Mouse (Mus musculus): ENCODE results near the gene Cep68. TPM values are rescaled to one million over a fixed set of nuclear protein-coding genes. Genes with fewer than 3 reads are reported as not detected.

The Cep68 gene
- polyA plus RNA-seq (2015; fragmentation: Nextera tagmentation; extraction: Ambion mirVana) = 29.1 and 29.8 TPM in 2 replicates

DNA sequence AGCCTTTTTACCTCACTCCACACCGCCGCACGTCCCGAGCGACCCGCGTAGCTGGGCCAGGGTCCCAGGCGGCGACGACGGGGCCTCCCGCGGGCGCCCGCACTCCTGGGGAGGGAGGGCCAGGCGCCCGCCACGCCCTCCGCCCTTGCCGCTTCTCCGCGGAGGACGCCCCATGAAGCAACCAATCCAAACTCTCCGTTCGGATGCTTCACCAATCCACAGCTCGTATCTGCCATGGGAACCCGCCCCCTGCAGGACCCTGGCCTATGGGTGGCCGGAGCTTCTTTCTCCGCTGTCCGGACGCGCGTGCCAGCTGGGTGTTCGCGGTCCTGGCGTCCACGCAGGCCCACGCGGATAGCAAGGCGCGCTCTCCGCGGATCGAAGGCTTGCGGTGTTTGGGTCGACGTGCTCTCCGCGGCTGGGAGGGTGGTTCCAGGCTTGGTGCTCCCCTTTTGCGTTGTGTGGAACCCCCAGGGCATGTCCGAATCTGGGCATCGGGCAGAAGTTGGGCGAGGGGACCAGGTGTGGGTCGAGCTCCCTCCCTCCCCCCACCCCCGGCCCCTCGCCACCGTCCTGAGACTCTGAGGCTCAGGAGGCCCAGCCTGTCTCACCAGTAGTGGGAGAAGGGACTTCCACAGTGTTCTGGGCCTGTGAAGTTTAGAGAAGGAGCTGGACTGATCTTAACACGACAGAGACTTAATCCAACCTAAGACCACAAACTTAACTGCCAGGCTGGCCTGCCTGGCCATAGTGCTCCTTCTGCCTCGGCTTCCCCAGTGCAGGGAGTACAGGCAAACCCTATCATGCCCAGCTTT lies at the start of gene Cep68:
Gene Cep68, minus strand, starts transcription at position 134 of the 815 bp plus-strand sequence.
- Histone ChIP-seq H3K27ac (ENCODE audit: low read length) (peak within 1 kb of the TSS; percentile 77), H3K4me3 (replicated peaks; ENCODE audit: low read length) (peak within 1 kb of the TSS; percentile 84), H3K9me3 (ENCODE audit: control insufficient read depth, low read length) (no peaks in the 10 kb centered on the region), H3K4me2 (ENCODE audit: low read length) (peak within 1 kb of the TSS; percentile 92), H3K36me3 (ENCODE audit: control insufficient read depth, insufficient read depth) (no peaks in the 10 kb centered on the region), H3K4me1 (replicated peaks; ENCODE audit: control insufficient read depth, insufficient read depth, low read length) (peaks cover 22% of the 10 kb centered on the region), H3K27me3 (replicated peaks; ENCODE audit: control insufficient read depth, insufficient read depth, low read length) (no peaks in the 10 kb centered on the region), H3K9ac (replicated peaks; ENCODE audit: low read depth, low read length) (peak within 1 kb of the TSS; percentile 94)
- peak; percentile 99 for ATAC-seq
- under 1% methylated on average over 57 of the region's 59 CpGs for WGBS

DNA sequence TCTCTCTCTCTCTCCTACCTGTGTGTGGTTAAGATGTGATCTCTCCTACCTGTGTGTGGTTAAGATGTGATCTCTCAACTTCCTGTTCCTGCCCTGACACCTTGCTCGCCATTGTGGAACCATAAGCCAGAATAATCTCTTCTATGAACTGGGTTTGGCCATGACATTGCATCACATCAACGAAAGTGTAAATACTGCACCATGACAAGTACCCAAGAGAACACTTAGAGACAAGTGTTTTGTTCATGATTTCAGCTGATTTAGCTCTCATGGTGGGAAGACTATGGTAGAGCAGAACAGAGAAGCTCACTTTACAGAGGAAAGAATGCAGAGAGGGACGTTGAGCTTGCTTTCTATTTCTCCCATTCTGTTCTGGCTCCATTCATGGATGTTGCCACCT lies 35.2 kb upstream of the Cep68 start:
- no peaks in the 10 kb centered on the region for H3K27me3 ChIP-seq (replicated peaks; ENCODE audit: control insufficient read depth, insufficient read depth, low read length)
- no peak overlapping the region for H3K4me3 ChIP-seq (replicated peaks; ENCODE audit: low read length)
- no peak overlapping the region for H3K4me2 ChIP-seq (ENCODE audit: low read length)
- no peaks in the 10 kb centered on the region for H3K36me3 ChIP-seq (ENCODE audit: control insufficient read depth, insufficient read depth)
- no peaks in the 10 kb centered on the region for H3K9me3 ChIP-seq (ENCODE audit: control insufficient read depth, low read length)
- H3K9ac ChIP-seq (replicated peaks; ENCODE audit: low read depth, low read length) = no peak overlapping the region
- H3K4me1 ChIP-seq (replicated peaks; ENCODE audit: control insufficient read depth, insufficient read depth, low read length) = no peaks in the 10 kb centered on the region
- no peak for ATAC-seq
- H3K27ac ChIP-seq (ENCODE audit: low read length) = no peak overlapping the region
- 86% methylated on average over 3 of the region's 3 CpGs for WGBS

DNA sequence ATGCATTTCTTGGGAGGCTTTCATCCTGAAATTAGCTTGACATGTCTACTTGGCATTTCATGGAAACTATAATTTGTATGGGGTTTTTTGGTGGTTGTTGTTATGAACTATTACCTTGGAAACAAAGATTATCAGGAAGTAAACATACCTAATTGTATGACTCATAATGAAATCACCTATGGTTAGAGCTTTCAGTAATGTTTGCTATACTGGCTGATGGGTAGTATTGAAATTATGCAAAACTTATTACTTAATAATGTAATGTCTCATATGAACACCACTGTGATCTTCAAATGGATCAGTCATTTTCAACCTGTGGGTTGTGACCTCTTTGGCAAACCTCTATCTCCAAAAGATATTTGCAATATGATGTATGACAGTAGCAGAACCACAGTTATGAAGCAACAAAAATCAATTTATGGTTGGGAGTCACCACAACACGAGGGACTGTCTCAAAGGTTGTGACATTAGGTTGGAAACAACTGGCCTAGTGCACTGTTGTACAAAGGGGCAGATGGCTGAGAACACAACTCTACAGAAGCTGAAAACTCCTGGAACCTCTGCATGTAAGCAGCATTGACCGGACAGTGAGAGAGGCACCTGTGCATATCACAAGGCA lies 33.5 kb upstream of the Cep68 start:
- Histone ChIP-seq H3K4me1 (replicated peaks; ENCODE audit: control insufficient read depth, insufficient read depth, low read length) (no peaks in the 10 kb centered on the region), H3K4me2 (ENCODE audit: low read length) (no peak overlapping the region), H3K9ac (replicated peaks; ENCODE audit: low read depth, low read length) (no peak overlapping the region), H3K4me3 (replicated peaks; ENCODE audit: low read length) (no peak overlapping the region), H3K27me3 (replicated peaks; ENCODE audit: control insufficient read depth, insufficient read depth, low read length) (no peaks in the 10 kb centered on the region), H3K9me3 (ENCODE audit: control insufficient read depth, low read length) (no peaks in the 10 kb centered on the region), H3K36me3 (ENCODE audit: control insufficient read depth, insufficient read depth) (no peaks in the 10 kb centered on the region), H3K27ac (ENCODE audit: low read length) (no peak overlapping the region)
- WGBS = 82% methylated on average over 2 of the region's 2 CpGs
- no peak for ATAC-seq

DNA sequence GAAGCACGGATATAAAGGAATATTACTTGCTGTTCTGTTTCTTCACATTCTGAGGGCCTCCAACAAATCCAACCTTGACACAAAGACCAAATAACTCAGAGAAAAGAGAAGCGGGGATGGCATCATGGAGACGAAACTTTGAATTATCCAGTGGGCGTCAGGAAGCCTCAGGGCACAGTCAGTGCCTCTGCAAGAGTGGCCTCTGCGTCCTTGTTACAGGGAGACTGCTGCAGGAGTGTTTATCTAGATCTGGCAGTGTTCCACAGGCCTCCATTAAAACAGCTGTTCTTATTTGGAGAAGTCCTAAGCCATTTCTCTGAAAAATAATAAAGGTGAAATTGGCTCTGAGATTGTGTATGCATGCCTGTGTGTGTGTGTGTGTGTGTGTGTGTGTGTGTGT lies 31.8 kb upstream of the Cep68 start:
- Histone ChIP-seq H3K4me1 (replicated peaks; ENCODE audit: control insufficient read depth, insufficient read depth, low read length) (no peaks in the 10 kb centered on the region), H3K9ac (replicated peaks; ENCODE audit: low read depth, low read length) (no peak overlapping the region), H3K36me3 (ENCODE audit: control insufficient read depth, insufficient read depth) (no peaks in the 10 kb centered on the region), H3K27me3 (replicated peaks; ENCODE audit: control insufficient read depth, insufficient read depth, low read length) (no peaks in the 10 kb centered on the region), H3K27ac (ENCODE audit: low read length) (no peak overlapping the region), H3K9me3 (ENCODE audit: control insufficient read depth, low read length) (no peaks in the 10 kb centered on the region), H3K4me3 (replicated peaks; ENCODE audit: low read length) (no peak overlapping the region), H3K4me2 (ENCODE audit: low read length) (no peak overlapping the region)
- no peak for ATAC-seq
- 91% methylated on average over 5 of the region's 5 CpGs for WGBS

DNA sequence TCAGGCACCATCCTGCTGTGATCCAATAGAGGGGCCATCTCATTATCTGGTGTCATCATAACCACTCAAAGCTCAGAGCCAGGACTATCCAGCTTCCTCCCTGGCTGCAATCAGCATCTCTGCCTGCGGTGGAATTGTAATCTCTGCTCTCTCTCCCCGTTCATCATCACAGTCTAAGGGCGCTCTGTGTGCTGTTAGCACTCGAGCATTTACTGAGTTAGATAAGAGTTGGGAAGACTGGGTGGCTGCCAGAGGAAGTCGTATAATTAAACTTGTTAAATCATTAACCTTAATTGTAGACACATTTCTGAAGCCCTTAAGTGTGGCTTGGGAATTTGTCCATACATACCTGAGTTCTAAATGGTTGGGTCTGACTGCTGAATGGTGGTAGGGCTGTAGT lies 29.5 kb upstream of the Cep68 start:
- no peaks in the 10 kb centered on the region for H3K9me3 ChIP-seq (ENCODE audit: control insufficient read depth, low read length)
- no peak overlapping the region for H3K4me3 ChIP-seq (replicated peaks; ENCODE audit: low read length)
- no peak overlapping the region for H3K4me2 ChIP-seq (ENCODE audit: low read length)
- no peak overlapping the region for H3K9ac ChIP-seq (replicated peaks; ENCODE audit: low read depth, low read length)
- ATAC-seq = no peak
- no peaks in the 10 kb centered on the region for H3K27me3 ChIP-seq (replicated peaks; ENCODE audit: control insufficient read depth, insufficient read depth, low read length)
- H3K36me3 ChIP-seq (ENCODE audit: control insufficient read depth, insufficient read depth) = no peaks in the 10 kb centered on the region
- H3K4me1 ChIP-seq (replicated peaks; ENCODE audit: control insufficient read depth, insufficient read depth, low read length) = no peaks in the 10 kb centered on the region
- 73% methylated on average over 5 of the region's 5 CpGs for WGBS
- H3K27ac ChIP-seq (ENCODE audit: low read length) = no peak overlapping the region

DNA sequence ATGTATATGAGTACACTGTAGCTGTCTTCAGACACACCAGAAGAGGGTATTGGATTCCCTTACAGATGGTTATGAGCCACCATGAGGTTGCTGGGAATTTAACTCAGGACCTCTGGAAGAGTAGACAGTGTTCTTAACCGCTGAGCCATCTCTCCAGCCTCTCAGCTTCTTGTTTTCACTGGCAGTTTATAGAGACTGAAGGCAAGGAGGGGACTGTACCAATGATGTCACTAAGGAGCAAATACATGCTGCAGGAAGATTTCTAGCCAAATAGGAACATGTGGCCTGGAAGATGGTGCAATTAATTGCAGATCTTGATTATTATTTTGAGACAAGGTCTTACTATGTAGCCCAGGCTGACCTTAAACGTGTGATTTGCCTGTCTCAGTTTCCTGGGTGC lies 27.9 kb upstream of the Cep68 start:
- 77% methylated on average over 2 of the region's 2 CpGs for WGBS
- no peak for ATAC-seq
- no peak overlapping the region for H3K27ac ChIP-seq (ENCODE audit: low read length)

DNA sequence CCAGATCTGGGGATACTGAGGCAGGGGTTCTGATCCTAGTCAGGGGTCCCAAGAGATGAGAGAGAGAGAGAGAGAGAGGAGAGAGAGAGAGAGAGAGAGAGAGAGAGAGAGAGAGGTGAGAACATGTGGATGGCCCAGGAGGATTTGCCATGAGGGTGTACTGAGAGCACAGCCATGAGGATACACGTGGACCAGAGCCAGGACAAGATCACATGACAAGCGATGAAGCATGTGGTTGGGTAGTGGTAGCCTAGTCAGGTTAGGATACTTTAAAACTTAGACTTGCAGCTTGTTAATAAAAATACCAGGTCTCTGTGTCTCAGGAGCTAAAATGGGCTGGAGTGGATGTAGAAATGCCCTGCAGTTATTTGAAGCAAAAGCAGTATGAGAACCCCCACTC lies 26.7 kb upstream of the Cep68 start:
- Histone ChIP-seq H3K9me3 (ENCODE audit: control insufficient read depth, low read length) (no peaks in the 10 kb centered on the region), H3K9ac (replicated peaks; ENCODE audit: low read depth, low read length) (no peak overlapping the region), H3K4me3 (replicated peaks; ENCODE audit: low read length) (no peak overlapping the region), H3K4me1 (replicated peaks; ENCODE audit: control insufficient read depth, insufficient read depth, low read length) (no peaks in the 10 kb centered on the region), H3K27ac (ENCODE audit: low read length) (no peak overlapping the region), H3K27me3 (replicated peaks; ENCODE audit: control insufficient read depth, insufficient read depth, low read length) (no peaks in the 10 kb centered on the region), H3K4me2 (ENCODE audit: low read length) (no peak overlapping the region), H3K36me3 (ENCODE audit: control insufficient read depth, insufficient read depth) (no peaks in the 10 kb centered on the region)
- no peak for ATAC-seq
- 66% methylated on average over 2 of the region's 2 CpGs for WGBS

More for the DNA sequence above, 27.9 kb upstream of the Cep68 start:
- Histone ChIP-seq H3K9ac (replicated peaks; ENCODE audit: low read depth, low read length) (no peak overlapping the region), H3K4me1 (replicated peaks; ENCODE audit: control insufficient read depth, insufficient read depth, low read length) (no peaks in the 10 kb centered on the region), H3K4me3 (replicated peaks; ENCODE audit: low read length) (no peak overlapping the region), H3K4me2 (ENCODE audit: low read length) (no peak overlapping the region), H3K9me3 (ENCODE audit: control insufficient read depth, low read length) (no peaks in the 10 kb centered on the region), H3K36me3 (ENCODE audit: control insufficient read depth, insufficient read depth) (no peaks in the 10 kb centered on the region), H3K27me3 (replicated peaks; ENCODE audit: control insufficient read depth, insufficient read depth, low read length) (no peaks in the 10 kb centered on the region)

DNA sequence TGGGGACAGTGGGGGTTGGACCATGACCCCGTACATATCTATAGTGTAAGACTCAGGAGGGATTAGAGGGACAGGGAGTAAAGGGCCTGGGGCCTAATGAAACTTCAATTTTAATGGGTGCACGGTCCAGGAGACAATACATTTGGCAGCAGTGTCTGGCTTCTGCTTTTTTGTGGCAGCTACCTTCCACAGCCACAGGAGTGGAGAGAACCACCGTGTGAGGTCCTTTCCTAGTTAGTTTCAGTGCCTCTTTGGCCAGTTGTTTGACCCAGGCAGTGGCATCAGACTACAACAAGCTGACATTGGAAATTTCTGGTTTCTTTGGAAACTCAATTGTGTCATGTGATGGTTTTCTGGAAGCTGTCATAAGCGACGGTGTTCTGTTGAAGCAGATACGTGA lies 20.7 kb upstream of the Cep68 start:
- H3K27me3 ChIP-seq (replicated peaks; ENCODE audit: control insufficient read depth, insufficient read depth, low read length) = no peaks in the 10 kb centered on the region
- H3K27ac ChIP-seq (ENCODE audit: low read length) = no peak overlapping the region
- WGBS = 80% methylated on average over 6 of the region's 6 CpGs
- no peak overlapping the region for H3K9ac ChIP-seq (replicated peaks; ENCODE audit: low read depth, low read length)
- no peaks in the 10 kb centered on the region for H3K4me1 ChIP-seq (replicated peaks; ENCODE audit: control insufficient read depth, insufficient read depth, low read length)
- no peak for ATAC-seq
- H3K36me3 ChIP-seq (ENCODE audit: control insufficient read depth, insufficient read depth) = no peaks in the 10 kb centered on the region
- no peak overlapping the region for H3K4me2 ChIP-seq (ENCODE audit: low read length)
- H3K9me3 ChIP-seq (ENCODE audit: control insufficient read depth, low read length) = no peaks in the 10 kb centered on the region
- no peak overlapping the region for H3K4me3 ChIP-seq (replicated peaks; ENCODE audit: low read length)

DNA sequence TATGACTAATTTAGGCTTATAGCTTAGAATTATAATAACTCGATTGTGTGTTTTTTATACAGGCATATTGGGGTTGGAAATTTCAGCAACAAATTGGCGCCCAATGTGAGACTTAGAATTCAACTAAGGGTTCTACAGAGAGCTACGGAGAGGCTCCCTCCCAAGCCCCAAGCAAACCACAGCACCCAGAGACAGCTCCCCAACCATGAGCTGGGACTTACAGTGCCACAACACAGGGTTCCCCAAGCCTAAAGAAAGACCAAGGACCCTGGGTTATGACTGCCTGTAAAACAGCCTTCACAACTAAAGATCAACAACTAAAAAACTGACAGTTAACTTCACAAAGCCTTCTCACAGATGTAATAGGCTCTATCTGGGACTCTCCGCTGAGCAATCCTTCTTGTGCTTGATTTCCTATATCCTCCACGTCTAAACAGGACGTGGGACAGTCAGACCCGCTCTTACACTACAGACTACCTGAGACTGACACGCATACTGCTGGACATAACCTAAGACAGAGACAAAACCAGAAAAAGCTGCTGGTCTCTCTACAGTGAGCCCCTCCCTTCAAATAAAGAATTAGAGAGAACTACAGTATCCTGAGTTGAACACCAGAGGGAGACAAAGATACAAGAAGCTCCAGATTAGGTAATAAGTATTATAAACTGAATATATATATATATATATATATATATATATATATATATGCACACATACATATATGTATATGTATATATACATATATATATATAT lies 13.6 kb upstream of the Cep68 start:
- Histone ChIP-seq H3K9ac (replicated peaks; ENCODE audit: low read depth, low read length) (no peak overlapping the region), H3K9me3 (ENCODE audit: control insufficient read depth, low read length) (no peaks in the 10 kb centered on the region), H3K4me1 (replicated peaks; ENCODE audit: control insufficient read depth, insufficient read depth, low read length) (0 out of 2 replicates have a peak, but pooled peaks cover 2% of the 10 kb centered on the region), H3K4me2 (ENCODE audit: low read length) (no peak overlapping the region), H3K27ac (ENCODE audit: low read length) (no peak overlapping the region), H3K4me3 (replicated peaks; ENCODE audit: low read length) (no peak overlapping the region), H3K27me3 (replicated peaks; ENCODE audit: control insufficient read depth, insufficient read depth, low read length) (no peaks in the 10 kb centered on the region), H3K36me3 (ENCODE audit: control insufficient read depth, insufficient read depth) (no peaks in the 10 kb centered on the region)
- peak; percentile 69 for ATAC-seq
- 63% methylated on average over 8 of the region's 8 CpGs for WGBS

Measured in forebrain, embryonic 16.5 days (tissue).